Mouse (Mus musculus) liver, embryonic 14.5 days (tissue): ENCODE measurements at regions not wholly inside any gene's neighbourhood (a gene's known extent, or its start where the extent isn't known, plus 50 kb on each side); places are given as distances from the start of the nearest gene placed in this dataset.

Experiments used
- ATAC-seq: fragments of 200-750 bp; cut with Nextera tagmentation; 2 replicates; pipeline ENCODE4 v1.8.0; 2017; ENCODE audit warnings: moderate number of reproducible peaks, mild to moderate bottlenecking, moderate library complexity; ENCODE audit not compliant: insufficient read depth
- DNase-seq, 3 experiments: peaks; one replicate each; pipeline ENCODE4 v3.0.0-alpha.2; 2012 to 2013; ENCODE audit warnings: low read depth in 3 of 3, low spot score in 3 of 3
- H3K27ac ChIP-seq: fragments of 300-500 bp; sonication (generic); 2 replicates; pipeline ENCODE4 v1.5.1; 2014; ENCODE audit warnings: moderate library complexity, mild to moderate bottlenecking, control low read depth, inconsistent platforms
- H3K27me3 ChIP-seq: fragments of 300-500 bp; sonication (generic); 2 replicates; pipeline ENCODE4 v1.6.1; 2014; ENCODE audit warnings: mild to moderate bottlenecking, low read length, moderate library complexity; ENCODE audit not compliant: control insufficient read depth, insufficient read depth
- H3K36me3 ChIP-seq: fragments of 300-500 bp; sonication (generic); replicated peaks from 2 replicates; pipeline ENCODE4 v1.6.1; 2014; ENCODE audit warnings: low read depth; ENCODE audit not compliant: control insufficient read depth, insufficient read depth
- H3K4me1 ChIP-seq, 2 experiments: fragments of 200-500 bp in 1 of 2; fragments of 300-500 bp in 1 of 2; sonication (generic) in 1 of 2; replicated peaks; 2 replicates each; pipeline ENCODE4 v1.6.1; 2012 to 2014; ENCODE audit warnings: antibody characterized with exemption in 1 of 2, inconsistent platforms in 1 of 2, low read length in 1 of 2; ENCODE audit not compliant: control insufficient read depth in 2 of 2, insufficient read depth in 2 of 2
- H3K4me2 ChIP-seq: fragments of 300-500 bp; sonication (generic); 2 replicates; pipeline ENCODE4 v1.6.1; 2014; ENCODE audit warnings: low read depth, mild to moderate bottlenecking, control low read depth, moderate library complexity
- H3K4me3 ChIP-seq, 2 experiments: fragments of 200-500 bp in 1 of 2; fragments of 300-500 bp in 1 of 2; sonication (generic) in 1 of 2; 2 replicates each; pipeline ENCODE4 v1.5.1; 2012 to 2014; ENCODE audit warnings: low read depth in 2 of 2, low read length in 2 of 2, mild to moderate bottlenecking in 2 of 2, control low read depth in 1 of 2, inconsistent platforms in 1 of 2, moderate library complexity in 1 of 2; ENCODE audit not compliant: insufficient read depth in 1 of 2
- H3K9ac ChIP-seq: fragments of 300-500 bp; sonication (generic); replicated peaks from 2 replicates; pipeline ENCODE4 v1.6.1; 2014; ENCODE audit warnings: mild to moderate bottlenecking, control low read depth, moderate library complexity
- H3K9me3 ChIP-seq: fragments of 300-500 bp; sonication (generic); 2 replicates; pipeline ENCODE4 v1.6.1; 2016; ENCODE audit warnings: low read length, mixed read lengths; ENCODE audit not compliant: control insufficient read depth
- CTCF ChIP-seq: IDR thresholded peaks from 2 replicates; pipeline ENCODE4 v1.5.1; 2016; ENCODE audit warnings: antibody characterized with exemption, low read depth, control low read depth
- EP300 ChIP-seq: IDR thresholded peaks from 2 replicates; pipeline ENCODE4 v1.6.1; 2016; ENCODE audit warnings: antibody characterized with exemption, low read depth
- WGBS: fragments of 180-500 bp; shearing (Covaris S2); extraction: QIAGEN DNeasy Blood & Tissue Kit; methylation state at CpG from one replicate; pipeline ENCODE4 v1.1.7; 2014; ENCODE audit not compliant: insufficient replicate concordance; 5-methylcytosine and 5-hydroxymethylcytosine counted together

DNA sequence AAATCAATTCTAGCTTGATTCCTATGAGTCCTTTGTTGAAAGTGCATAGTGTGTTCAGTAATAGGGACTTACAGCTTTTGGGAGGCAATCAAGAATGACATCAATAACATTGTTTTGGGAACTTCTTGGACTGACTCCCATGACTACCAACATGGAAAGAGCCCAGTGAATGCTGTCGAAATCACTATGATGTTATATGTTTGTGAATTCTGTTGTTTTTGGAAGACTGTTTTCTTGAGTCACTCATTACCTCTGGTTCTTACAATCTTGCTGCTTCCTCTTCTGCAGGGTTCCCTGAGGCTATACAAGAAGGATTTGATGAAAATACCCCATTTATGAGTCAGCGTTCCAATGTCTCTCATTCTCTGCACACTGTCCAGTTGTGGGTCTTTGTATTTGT is 371.4 kb upstream of the Pdcd1 start:
- DNase-seq = no peak

DNA sequence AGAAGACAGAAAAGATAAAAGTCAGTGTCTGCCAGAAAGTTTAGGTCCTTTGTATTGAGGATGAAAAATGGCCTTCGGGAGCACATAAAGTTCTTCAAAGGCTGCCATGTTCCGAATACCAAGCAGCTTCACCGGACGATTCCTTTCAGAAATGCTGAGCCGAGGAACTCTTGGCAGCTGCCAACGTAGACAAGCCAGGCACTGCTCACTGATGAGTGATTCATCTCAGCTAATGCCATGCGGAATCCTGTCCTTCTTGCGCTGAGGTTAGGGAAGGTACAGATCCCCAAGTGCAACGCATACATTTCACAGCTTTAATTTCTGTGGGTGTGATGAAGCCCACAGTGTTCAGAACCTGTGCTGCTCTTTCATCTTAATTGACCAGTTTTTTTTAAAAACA is 360.7 kb upstream of the Pdcd1 start:
- no peak overlapping the region for H3K9ac ChIP-seq
- H3K4me1 ChIP-seq = no peaks in the 10 kb centered on the region
- H3K4me3 ChIP-seq = no peak overlapping the region
- no peak for DNase-seq
- ATAC-seq = no peak
- no peak overlapping the region for H3K27ac ChIP-seq
- no peaks in the 10 kb centered on the region for H3K9me3 ChIP-seq
- H3K36me3 ChIP-seq = no peaks in the 10 kb centered on the region
- TF ChIP-seq CTCF (no peak), EP300 (no peak)
- H3K27me3 ChIP-seq = no peaks in the 10 kb centered on the region
- no peak overlapping the region for H3K4me2 ChIP-seq
- 74% methylated on average over 9 of the region's 9 CpGs for WGBS

More for the DNA sequence above, 371.4 kb upstream of the Pdcd1 start:
- Histone ChIP-seq H3K4me3 (no peak overlapping the region), H3K9ac (no peak overlapping the region), H3K9me3 (no peaks in the 10 kb centered on the region), H3K4me1 (no peaks in the 10 kb centered on the region), H3K4me2 (no peak overlapping the region), H3K36me3 (no peaks in the 10 kb centered on the region), H3K27ac (no peak overlapping the region), H3K27me3 (no peaks in the 10 kb centered on the region)
- WGBS = 55% methylated on average over 2 of the region's 2 CpGs
- TF ChIP-seq EP300 (no peak), CTCF (no peak)
- ATAC-seq = no peak

DNA sequence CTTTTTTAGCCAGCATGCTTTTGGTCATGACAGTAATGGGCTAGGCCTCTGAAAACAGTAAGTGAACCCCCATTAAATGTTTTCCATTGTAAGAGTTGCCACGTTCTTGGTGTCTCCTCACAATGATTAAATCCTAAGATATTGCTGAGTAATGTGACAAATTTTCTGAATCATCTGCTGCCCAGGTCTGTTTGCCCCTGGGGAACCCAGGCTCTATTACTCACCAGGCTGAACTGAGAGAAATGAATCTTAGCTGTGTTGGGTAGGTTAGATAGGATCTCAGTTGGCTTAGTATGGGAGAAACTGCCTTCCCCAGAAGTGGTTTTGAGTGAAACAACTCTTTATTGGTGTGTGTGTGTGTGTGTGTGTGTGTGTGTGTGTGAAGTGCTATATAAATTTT is 314.3 kb upstream of the Pdcd1 start:
- Histone ChIP-seq H3K27me3 (no peaks in the 10 kb centered on the region), H3K4me2 (no peak overlapping the region), H3K4me3 (no peak overlapping the region), H3K4me1 (no peaks in the 10 kb centered on the region), H3K9ac (no peak overlapping the region), H3K27ac (no peak overlapping the region), H3K9me3 (no peaks in the 10 kb centered on the region), H3K36me3 (no peaks in the 10 kb centered on the region)
- TF ChIP-seq CTCF (no peak), EP300 (no peak)
- no peak for ATAC-seq
- DNase-seq = no peak
- WGBS = 39% methylated on average over 1 of the region's 1 CpGs

DNA sequence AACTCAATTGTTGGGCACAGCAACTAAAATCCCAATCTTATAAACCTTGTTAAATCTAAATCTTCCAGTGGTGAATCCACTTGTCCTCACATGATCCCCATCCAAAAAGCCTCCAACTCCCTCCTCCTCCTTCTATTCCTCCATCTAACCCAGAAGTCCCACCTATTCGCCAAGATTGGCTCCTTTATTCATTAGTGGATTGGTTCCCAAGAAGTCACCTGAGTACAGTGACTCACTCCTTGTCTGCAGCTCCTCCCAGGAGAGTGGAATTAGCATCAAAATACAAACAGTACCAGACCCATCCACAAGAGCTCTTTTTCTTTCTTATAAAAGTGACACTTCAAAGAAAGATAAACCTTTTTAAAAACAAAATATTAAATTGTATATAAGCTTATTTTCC is 304.6 kb upstream of the Pdcd1 start:
- H3K9me3 ChIP-seq = no peaks in the 10 kb centered on the region
- ATAC-seq (no peak), DNase-seq (no peak)
- H3K4me2 ChIP-seq = no peak overlapping the region
- H3K36me3 ChIP-seq = no peaks in the 10 kb centered on the region
- no peaks in the 10 kb centered on the region for H3K27me3 ChIP-seq
- no peak overlapping the region for H3K27ac ChIP-seq
- no peak overlapping the region for H3K9ac ChIP-seq
- TF ChIP-seq CTCF = no peak
- no peak for TF ChIP-seq EP300
- no peaks in the 10 kb centered on the region for H3K4me1 ChIP-seq
- H3K4me3 ChIP-seq = no peak overlapping the region
- whole genome bisulfite sequencing = 31% methylated on average over 1 of the region's 1 CpGs

DNA sequence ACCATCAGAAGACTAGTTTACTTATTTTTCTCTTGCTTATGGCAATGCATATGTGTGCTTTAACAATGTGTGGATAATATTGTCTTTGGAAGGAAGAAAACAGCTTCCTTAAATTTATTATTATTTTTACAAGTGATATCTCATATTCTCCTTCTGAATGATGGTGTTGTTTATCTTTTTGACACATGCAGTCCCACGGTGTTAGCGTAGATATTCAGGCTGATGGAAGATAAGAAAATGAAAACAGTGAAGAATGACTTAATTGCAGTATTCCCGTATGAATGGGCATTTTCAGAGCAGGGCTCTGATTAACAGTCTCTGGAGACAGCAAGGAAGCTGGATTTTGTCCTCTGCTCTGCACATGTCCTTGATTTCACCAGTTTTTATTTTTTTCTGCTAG is 303.5 kb upstream of the Pdcd1 start:
- DNase-seq (no peak), ATAC-seq (no peak)
- Histone ChIP-seq H3K27ac (no peak overlapping the region), H3K9me3 (no peaks in the 10 kb centered on the region), H3K4me3 (no peak overlapping the region), H3K27me3 (no peaks in the 10 kb centered on the region), H3K36me3 (no peaks in the 10 kb centered on the region), H3K4me2 (no peak overlapping the region), H3K9ac (no peak overlapping the region), H3K4me1 (no peaks in the 10 kb centered on the region)
- 50% methylated on average over 3 of the region's 3 CpGs for WGBS
- no peak for TF ChIP-seq CTCF
- TF ChIP-seq EP300 = no peak
